Mouse (Mus musculus) heart, embryonic 12.5 days (tissue): ENCODE measurements around the gene H2-Q7. TPM values are rescaled to one million over a fixed set of nuclear protein-coding genes. Genes with fewer than 3 reads are reported as not detected.
A peak's percentile ranks its signal among the peaks of the same experiment; 100 is the strongest.
"Not testable (repeated sequence)": the region's sequence is repeated elsewhere in the genome, so short reads cannot be mapped to it uniquely, and the experiment has no call there.

Experiments
- ATAC-seq: fragments of 200-750 bp; cut with Nextera tagmentation; 2 replicates; pipeline ENCODE4 v1.8.0; 2017; ENCODE audit warnings: moderate TSS enrichment, moderate library complexity; ENCODE audit not compliant: insufficient number of reproducible peaks, low FRiP score
- H3K27ac ChIP-seq: fragments of 300-500 bp; sonication (generic); 2 replicates; pipeline ENCODE4 v1.5.1; 2016; ENCODE audit warnings: mild to moderate bottlenecking, moderate library complexity; ENCODE audit not compliant: poor library complexity, severe bottlenecking
- H3K27me3 ChIP-seq: fragments of 300-500 bp; sonication (generic); replicated peaks from 2 replicates; pipeline ENCODE4 v1.6.1; 2016; ENCODE audit warnings: mild to moderate bottlenecking, moderate library complexity
- H3K36me3 ChIP-seq: fragments of 300-500 bp; sonication (generic); 2 replicates; pipeline ENCODE4 v1.6.1; 2016; ENCODE audit warnings: mild to moderate bottlenecking, moderate library complexity
- H3K4me1 ChIP-seq: fragments of 300-500 bp; sonication (generic); replicated peaks from 2 replicates; pipeline ENCODE4 v1.6.1; 2016; ENCODE audit warnings: mild to moderate bottlenecking
- H3K4me2 ChIP-seq: fragments of 300-500 bp; sonication (generic); 2 replicates; pipeline ENCODE4 v1.6.1; 2016; ENCODE audit warnings: mild to moderate bottlenecking, moderate library complexity
- H3K4me3 ChIP-seq: fragments of 300-500 bp; sonication (generic); 2 replicates; pipeline ENCODE4 v1.5.1; 2016; ENCODE audit warnings: mild to moderate bottlenecking
- H3K9ac ChIP-seq: fragments of 300-500 bp; sonication (generic); 2 replicates; pipeline ENCODE4 v1.6.1; 2016; ENCODE audit warnings: mild to moderate bottlenecking, moderate library complexity
- H3K9me3 ChIP-seq: fragments of 300-500 bp; sonication (generic); replicated peaks from 2 replicates; pipeline ENCODE4 v1.6.1; 2016; ENCODE audit warnings: mild to moderate bottlenecking, moderate library complexity
- WGBS: fragments of 180-500 bp; shearing (Covaris S2); methylation state at CpG from one replicate; pipeline ENCODE4 v1.1.7; 2016; 5-methylcytosine and 5-hydroxymethylcytosine counted together
- polyA plus RNA-seq: library from polyadenylated mRNA; unstranded; fragments of >200 nt; fragmentation: Nextera tagmentation; extraction: Ambion mirVana; gene quantifications from 2 replicates; pipeline ENCODE4 v1.2.1, GENCODE M21; 2016

H2-Q7 gene
- polyA plus RNA-seq, 1 experiment from 2014 or later = 0.83 TPM

GRCm38 (mm10) chr17:35438395-35438794 lies 560 bp upstream of the H2-Q7 start:
- not testable (repeated sequence) for ATAC-seq, H3K4me3 ChIP-seq, H3K4me1 ChIP-seq, H3K36me3 ChIP-seq, H3K9ac ChIP-seq, H3K9me3 ChIP-seq, H3K27ac ChIP-seq
- Histone ChIP-seq H3K4me2 (peak overlapping the region; percentile 86), H3K27me3 (peaks cover 47% of the 10 kb centered on the region)
- WGBS = 49% methylated on average over 3 of the region's 3 CpGs

GRCm38 (mm10) chr17:35439295-35439747 lies 366 bp downstream of the H2-Q7 start:
- ATAC-seq = peak; percentile 30
- peak overlapping the region; percentile 86 for H3K4me2 ChIP-seq
- H3K36me3 ChIP-seq, H3K9me3 ChIP-seq, H3K27ac ChIP-seq, H3K4me1 ChIP-seq: not testable (repeated sequence)
- under 1% methylated on average over 48 of the region's 48 CpGs for WGBS
- H3K4me3 ChIP-seq = peak overlapping the region; percentile 50
- H3K9ac ChIP-seq = peak overlapping the region; percentile 51
- H3K27me3 ChIP-seq = peaks cover 49% of the 10 kb centered on the region

GRCm38 (mm10) chr17:35439925-35440645 lies 1.1 kb downstream of the H2-Q7 start:
- Histone ChIP-seq H3K4me2 (peak overlapping the region; percentile 86; the same call in 1 of the 2 replicates), H3K27me3 (peaks cover 45% of the 10 kb centered on the region), H3K4me3 (peak overlapping the region; percentile 50; the same call in 1 of the 2 replicates)
- H3K9ac ChIP-seq, ATAC-seq, H3K4me1 ChIP-seq, H3K36me3 ChIP-seq, H3K27ac ChIP-seq, H3K9me3 ChIP-seq: not testable (repeated sequence)
- WGBS = 34% methylated on average over 27 of the region's 27 CpGs

GRCm38 (mm10) chr17:35442376-35442775 lies 3.4 kb downstream of the H2-Q7 start:
- not testable (repeated sequence) for H3K9me3 ChIP-seq, H3K27ac ChIP-seq, H3K36me3 ChIP-seq, ATAC-seq, H3K4me2 ChIP-seq, H3K4me3 ChIP-seq, H3K4me1 ChIP-seq, H3K9ac ChIP-seq
- WGBS = 76% methylated on average over 2 of the region's 2 CpGs
- H3K27me3 ChIP-seq = peaks cover 36% of the 10 kb centered on the region

GRCm38 (mm10) chr17:35444510-35444909 lies 5.6 kb downstream of the H2-Q7 start:
- H3K27me3 ChIP-seq = peaks cover 19% of the 10 kb centered on the region
- H3K4me3 ChIP-seq, H3K4me2 ChIP-seq, ATAC-seq, H3K36me3 ChIP-seq, H3K4me1 ChIP-seq, H3K9me3 ChIP-seq, H3K9ac ChIP-seq, H3K27ac ChIP-seq: not testable (repeated sequence)
- WGBS = 79% methylated on average over 2 of the region's 2 CpGs

GRCm38 (mm10) chr17:35458247-35458646 lies 19.3 kb downstream of the H2-Q7 start:
- ATAC-seq, H3K9ac ChIP-seq, H3K4me2 ChIP-seq, H3K27me3 ChIP-seq, H3K36me3 ChIP-seq, H3K27ac ChIP-seq, H3K4me1 ChIP-seq, H3K9me3 ChIP-seq, H3K4me3 ChIP-seq: not testable (repeated sequence)
- WGBS = no CpG with 5 or more reads among the region's 1 CpGs

- WGBS = 75% methylated on average over 2 of the region's 9 CpGs
- H3K36me3 ChIP-seq, H3K4me1 ChIP-seq, ATAC-seq, H3K4me3 ChIP-seq, H3K27ac ChIP-seq, H3K9ac ChIP-seq, H3K9me3 ChIP-seq, H3K4me2 ChIP-seq: not testable (repeated sequence)
- H3K27me3 ChIP-seq = peaks cover 12% of the 10 kb centered on the region; the same call in 1 of the 2 replicates
These were observed 21.8 kb downstream of the H2-Q7 start for GRCm38 (mm10) chr17:35460513-35461341.

- H3K36me3 ChIP-seq, ATAC-seq, H3K4me2 ChIP-seq, H3K4me3 ChIP-seq, H3K27ac ChIP-seq, H3K9me3 ChIP-seq, H3K9ac ChIP-seq: not testable (repeated sequence)
- Histone ChIP-seq H3K4me1 (peaks cover 10% of the 10 kb centered on the region), H3K27me3 (peaks cover 39% of the 10 kb centered on the region)
- WGBS = 5% methylated on average over 8 of the region's 8 CpGs
These were observed 26.7 kb downstream of the H2-Q7 start for GRCm38 (mm10) chr17:35465651-35466050.

- not testable (repeated sequence) for ATAC-seq, H3K4me3 ChIP-seq, H3K9me3 ChIP-seq, H3K9ac ChIP-seq, H3K36me3 ChIP-seq, H3K27ac ChIP-seq, H3K4me2 ChIP-seq
- Histone ChIP-seq H3K4me1 (peaks cover 13% of the 10 kb centered on the region), H3K27me3 (peaks cover 63% of the 10 kb centered on the region)
- WGBS = 39% methylated on average over 3 of the region's 3 CpGs
These were observed 30.0 kb downstream of the H2-Q7 start for GRCm38 (mm10) chr17:35468936-35469335.

GRCm38 (mm10) chr17:35469842-35470751 lies 31.1 kb downstream of the H2-Q7 start, which contains the start of gene H2-Q10:
Gene H2-Q10 (plus strand): TSS chr17:35470089.
- peak; percentile 33; the same call in 1 of the 2 replicates for ATAC-seq
- peaks cover 71% of the 10 kb centered on the region for H3K27me3 ChIP-seq
- no peaks in the 10 kb centered on the region for H3K9me3 ChIP-seq
- peak within 1 kb of the TSS; percentile 99 for H3K4me2 ChIP-seq
- H3K4me3 ChIP-seq = peak within 1 kb of the TSS; percentile 59
- 2% methylated on average over 80 of the region's 80 CpGs for WGBS
- H3K9ac ChIP-seq = peak within 1 kb of the TSS; percentile 59
- peaks cover 13% of the 10 kb centered on the region for H3K4me1 ChIP-seq
- H3K27ac ChIP-seq = no peak within 1 kb of the TSS
- H3K36me3 ChIP-seq = no peaks in the 10 kb centered on the region
